Mouse (Mus musculus): ENCODE data around the gene Ear1. TPM values are rescaled to one million over a fixed set of nuclear protein-coding genes. Genes with fewer than 3 reads are reported as not detected.
"Not testable (repeated sequence)": the region's sequence is repeated elsewhere in the genome, so short reads cannot be mapped to it uniquely, and the experiment has no call there.

Gene Ear1
- polyA plus RNA-seq, 1 experiment from 2014 or later = 0.38 TPM

DNA sequence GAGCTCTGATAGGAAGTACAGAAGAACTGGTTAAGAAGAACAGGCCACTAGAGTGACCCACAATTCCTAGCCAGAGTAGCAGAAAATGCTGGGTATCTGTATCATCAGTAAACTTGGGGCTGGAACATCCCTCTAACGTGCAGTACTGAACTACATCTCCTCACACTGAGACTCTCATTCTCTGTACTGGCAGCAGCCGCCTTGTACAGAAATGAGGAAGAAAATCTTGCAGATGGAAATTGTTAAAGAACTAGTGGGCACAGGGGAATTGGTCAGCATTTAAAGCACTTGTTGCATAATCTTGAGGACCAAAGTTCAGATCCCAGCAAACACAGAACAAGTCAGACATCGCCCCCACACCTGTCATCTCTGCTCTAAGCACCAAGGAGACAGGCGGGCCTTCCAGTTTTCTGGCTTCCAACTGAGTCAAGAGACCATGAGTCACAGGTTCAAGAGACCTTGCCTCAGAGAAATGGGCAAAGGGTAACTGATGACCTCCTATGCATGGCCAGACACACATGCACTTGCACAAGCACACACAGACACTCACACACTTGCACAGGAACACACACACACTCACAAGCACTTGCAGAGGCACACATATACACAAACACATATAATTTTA, 31.3 kb downstream of the Ear1 start:
- ATAC-seq (ENCODE audit: low read depth) = not testable (repeated sequence)

GRCm38 (mm10) chr14:43840976-43841375, 34.3 kb downstream of the Ear1 start:
- WGBS = 71% methylated on average over 1 of the region's 1 CpGs
- H3K9me3 ChIP-seq; H3K9ac ChIP-seq; H3K4me3 ChIP-seq; H3K4me1 ChIP-seq (replicated peaks); H3K4me2 ChIP-seq; H3K27ac ChIP-seq (replicated peaks); H3K27me3 ChIP-seq; H3K36me3 ChIP-seq; ATAC-seq (ENCODE audit: low read depth): not testable (repeated sequence)

More for the DNA sequence above, 31.3 kb downstream of the Ear1 start:
- not testable (repeated sequence) for H3K4me2 ChIP-seq; H3K9ac ChIP-seq; H3K9me3 ChIP-seq; H3K36me3 ChIP-seq; H3K27ac ChIP-seq (replicated peaks); H3K4me1 ChIP-seq (replicated peaks); H3K4me3 ChIP-seq; H3K27me3 ChIP-seq
- 90% methylated on average over 4 of the region's 4 CpGs for WGBS

DNA sequence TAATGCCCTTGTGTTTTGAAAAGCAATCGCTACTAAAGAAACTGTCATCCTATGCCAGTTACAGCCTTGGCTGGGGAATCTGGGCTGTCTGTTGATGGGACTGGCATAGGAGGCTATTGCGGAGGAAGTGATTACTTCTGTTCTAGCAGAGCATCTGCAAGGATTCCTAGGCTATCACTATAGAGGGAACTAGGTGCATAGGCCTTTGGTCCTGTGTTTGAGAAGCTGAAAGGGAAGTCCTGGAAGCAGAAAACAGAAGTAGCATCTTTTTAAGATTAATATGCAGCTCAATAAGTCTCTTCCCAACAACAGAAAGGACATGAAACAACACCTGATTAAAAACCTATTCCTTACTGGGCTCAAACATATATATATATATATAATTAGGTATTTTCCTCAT, 40.0 kb downstream of the Ear1 start:
- H3K27me3 ChIP-seq, H3K4me2 ChIP-seq: not testable (repeated sequence)

GRCm38 (mm10) chr14:43830385-43830784, 44.9 kb downstream of the Ear1 start:
- not testable (repeated sequence) for H3K4me1 ChIP-seq (replicated peaks); H3K9me3 ChIP-seq; H3K27me3 ChIP-seq; ATAC-seq (ENCODE audit: low read depth); H3K36me3 ChIP-seq; H3K4me2 ChIP-seq; H3K4me3 ChIP-seq; H3K9ac ChIP-seq; H3K27ac ChIP-seq (replicated peaks)
- whole genome bisulfite sequencing = 79% methylated on average over 1 of the region's 1 CpGs

More for the DNA sequence above, 40.0 kb downstream of the Ear1 start:
- WGBS = 75% methylated on average over 2 of the region's 2 CpGs
- not testable (repeated sequence) for H3K36me3 ChIP-seq; H3K9me3 ChIP-seq; H3K4me1 ChIP-seq (replicated peaks); H3K27ac ChIP-seq (replicated peaks); H3K4me3 ChIP-seq; H3K9ac ChIP-seq; ATAC-seq (ENCODE audit: low read depth)

- H3K4me3 ChIP-seq; H3K9me3 ChIP-seq; H3K4me2 ChIP-seq; H3K9ac ChIP-seq; H3K36me3 ChIP-seq; H3K4me1 ChIP-seq (replicated peaks); H3K27ac ChIP-seq (replicated peaks); ATAC-seq (ENCODE audit: low read depth); H3K27me3 ChIP-seq: not testable (repeated sequence)
- 87% methylated on average over 6 of the region's 6 CpGs for WGBS
Observed at GRCm38 (mm10) chr14:43824176-43824575, 51.1 kb downstream of the Ear1 start.

DNA sequence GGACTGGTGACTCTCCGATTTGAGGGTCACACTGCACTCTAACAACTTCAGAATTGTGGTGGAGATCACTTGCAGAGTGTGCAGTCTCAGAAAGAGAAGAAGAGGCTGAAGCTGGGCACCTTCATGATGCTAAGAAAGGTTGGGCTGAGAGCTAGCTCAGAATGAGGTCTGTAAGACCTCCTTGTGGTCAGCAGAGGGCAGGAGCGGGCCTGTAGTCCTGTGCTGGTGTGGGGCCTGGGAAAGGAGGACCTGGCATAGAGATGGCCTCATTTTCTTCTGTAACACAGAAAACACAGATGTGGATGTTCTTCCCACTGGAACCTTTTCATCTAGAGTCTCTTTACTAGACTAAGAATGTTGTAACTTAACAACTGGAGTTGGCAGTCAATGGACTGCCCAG, 53.4 kb downstream of the Ear1 start:
- not testable (repeated sequence) for H3K9me3 ChIP-seq; H3K27me3 ChIP-seq; H3K36me3 ChIP-seq; H3K27ac ChIP-seq (replicated peaks); H3K4me1 ChIP-seq (replicated peaks); H3K9ac ChIP-seq; ATAC-seq (ENCODE audit: low read depth); H3K4me3 ChIP-seq; H3K4me2 ChIP-seq
- WGBS = 74% methylated on average over 1 of the region's 2 CpGs

- H3K9ac ChIP-seq; H3K27ac ChIP-seq (replicated peaks); H3K4me3 ChIP-seq; H3K4me1 ChIP-seq (replicated peaks); H3K9me3 ChIP-seq; ATAC-seq (ENCODE audit: low read depth); H3K27me3 ChIP-seq; H3K36me3 ChIP-seq; H3K4me2 ChIP-seq: not testable (repeated sequence)
- 73% methylated on average over 8 of the region's 9 CpGs for WGBS
Observed at GRCm38 (mm10) chr14:43812458-43812857, 62.9 kb downstream of the Ear1 start.

DNA sequence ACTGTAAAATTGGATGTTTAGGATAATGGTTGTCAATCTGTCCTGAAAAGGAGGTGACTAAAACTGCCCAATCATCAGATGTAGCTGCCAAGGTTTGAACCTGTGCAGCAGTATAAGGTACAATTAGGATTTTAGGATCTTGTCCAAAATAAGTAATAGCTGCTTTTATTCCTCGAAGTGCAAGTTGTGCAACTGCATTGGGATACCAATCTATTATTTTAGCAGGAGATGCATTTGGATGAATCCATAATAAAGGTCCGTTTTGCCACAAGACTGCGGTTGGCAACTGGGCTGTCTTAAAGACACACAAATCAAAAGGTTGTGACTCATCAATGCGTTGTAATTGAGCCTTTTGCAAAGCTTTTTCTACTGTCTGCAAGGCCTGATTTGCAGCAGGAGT, 67.2 kb downstream of the Ear1 start:
- H3K9me3 ChIP-seq; H3K4me2 ChIP-seq; H3K27me3 ChIP-seq; H3K27ac ChIP-seq (replicated peaks); H3K4me1 ChIP-seq (replicated peaks); H3K4me3 ChIP-seq; H3K36me3 ChIP-seq; ATAC-seq (ENCODE audit: low read depth); H3K9ac ChIP-seq: not testable (repeated sequence)
- 78% methylated on average over 4 of the region's 4 CpGs for WGBS

DNA sequence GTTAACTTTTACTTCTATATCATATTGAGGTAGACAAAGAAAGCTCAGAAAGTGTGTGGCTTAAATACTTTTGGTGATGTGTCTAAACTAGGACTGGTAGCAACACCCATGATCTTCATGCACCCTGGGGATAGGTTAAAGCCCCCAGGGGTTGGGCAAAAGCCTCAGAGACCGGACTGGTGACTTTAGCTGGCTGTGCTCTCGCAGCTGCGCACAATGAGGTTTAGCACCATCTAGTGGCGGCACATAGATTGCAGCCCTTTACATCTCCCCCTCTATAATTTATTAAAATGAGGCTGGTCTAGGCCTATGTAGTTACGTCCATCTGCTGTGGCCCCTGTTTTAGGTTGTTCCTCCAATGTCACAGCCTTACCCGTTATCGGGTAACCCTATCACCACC, 70.9 kb downstream of the Ear1 start:
- not testable (repeated sequence) for H3K4me3 ChIP-seq; ATAC-seq (ENCODE audit: low read depth); H3K4me1 ChIP-seq (replicated peaks); H3K9me3 ChIP-seq; H3K27ac ChIP-seq (replicated peaks); H3K36me3 ChIP-seq; H3K27me3 ChIP-seq; H3K9ac ChIP-seq; H3K4me2 ChIP-seq
- WGBS = 17% methylated on average over 7 of the region's 7 CpGs

DNA sequence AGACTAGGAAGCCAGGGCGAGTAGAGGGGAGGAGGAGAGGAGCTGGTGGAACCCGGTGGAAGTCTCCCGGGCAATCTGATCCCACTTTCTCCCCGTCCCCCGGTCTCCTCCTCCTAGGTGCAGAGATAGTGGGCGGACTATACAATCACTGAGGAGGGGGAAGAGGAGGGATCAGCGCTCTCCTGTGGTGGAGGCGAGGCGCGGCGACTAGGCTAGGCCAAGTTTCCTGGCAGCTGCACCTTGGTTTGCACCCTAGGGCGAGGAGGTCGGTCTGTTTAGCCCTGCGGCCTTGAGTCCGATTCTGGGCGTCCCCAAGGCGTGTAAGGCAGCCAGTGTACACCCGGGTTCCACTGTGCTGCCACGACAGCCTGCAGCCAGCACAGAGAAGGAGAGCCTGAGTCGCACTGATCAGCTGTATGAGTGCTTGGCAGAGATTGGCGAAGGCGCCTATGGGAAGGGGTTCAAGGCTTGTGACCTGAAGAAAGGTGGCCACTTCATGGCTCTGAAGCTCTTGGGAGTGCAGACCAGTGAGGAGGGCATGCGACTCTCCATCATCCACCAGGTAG, 78.3 kb downstream of the Ear1 start:
- Histone ChIP-seq H3K4me3 (peak overlapping the region; percentile 19), H3K9ac (peak overlapping the region; percentile 17; the same call in 1 of the 2 replicates), H3K4me2 (peak overlapping the region; percentile 49)
- not testable (repeated sequence) for H3K27ac ChIP-seq (replicated peaks); H3K36me3 ChIP-seq; H3K27me3 ChIP-seq; H3K9me3 ChIP-seq; H3K4me1 ChIP-seq (replicated peaks)
- 14% methylated on average over 20 of the region's 23 CpGs for whole genome bisulfite sequencing
- ATAC-seq (ENCODE audit: low read depth) = peak; percentile 69

- WGBS = 15% methylated on average over 14 of the region's 14 CpGs
- Histone ChIP-seq H3K4me1 (replicated peaks) (peaks cover 5% of the 10 kb centered on the region), H3K27me3 (no peaks in the 10 kb centered on the region), H3K27ac (replicated peaks) (no peak overlapping the region), H3K4me3 (peak overlapping the region; percentile 19), H3K9me3 (no peaks in the 10 kb centered on the region), H3K9ac (peak overlapping the region; percentile 17; the same call in 1 of the 2 replicates), H3K36me3 (no peaks in the 10 kb centered on the region), H3K4me2 (peak overlapping the region; percentile 49)
- peak; percentile 71 for ATAC-seq (ENCODE audit: low read depth)
Observed at GRCm38 (mm10) chr14:43796069-43796904, 79.0 kb downstream of the Ear1 start.

DNA sequence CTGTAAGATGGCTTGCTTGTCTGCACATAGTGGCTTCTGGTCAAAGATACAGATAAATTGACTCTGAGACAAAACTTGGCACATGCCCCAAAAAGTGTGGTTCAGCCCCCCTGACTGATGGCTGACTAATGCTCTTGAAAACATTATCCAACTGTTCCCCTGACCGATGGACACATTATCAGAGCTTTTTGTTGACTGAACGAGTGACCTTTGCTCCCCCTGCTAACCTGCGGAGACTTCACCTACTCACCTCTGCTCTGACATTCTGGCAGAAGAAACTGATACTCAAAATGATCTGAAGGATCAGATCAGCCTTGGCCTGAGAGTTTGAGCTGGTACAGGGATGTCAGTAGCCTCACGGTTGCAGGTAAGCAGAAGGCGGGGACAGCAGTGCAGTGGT, 81.5 kb downstream of the Ear1 start:
- H3K9me3 ChIP-seq; H3K4me1 ChIP-seq (replicated peaks); H3K36me3 ChIP-seq; H3K4me2 ChIP-seq; H3K27me3 ChIP-seq; H3K27ac ChIP-seq (replicated peaks); H3K9ac ChIP-seq; H3K4me3 ChIP-seq; ATAC-seq (ENCODE audit: low read depth): not testable (repeated sequence)
- WGBS = 86% methylated on average over 5 of the region's 5 CpGs
